Mouse (Mus musculus): Measurements from ENCODE around the gene Synpo2l.

- TF ChIP-seq CTCF (IDR thresholded peaks at IDR 0.05; ENCODE audit: extremely low read depth, insufficient read depth, insufficient read length, insufficient replicate concordance), result no peak
- TF ChIP-seq POLR2A (IDR thresholded peaks at IDR 0.05; ENCODE audit: low read depth, low read length), result peak; percentile 49
Observed at GRCm38 (mm10) chr14:20702741-20703381, 34.7 kb upstream of the Synpo2l start, which contains the start of gene Chchd1.

Measured in spleen, adult 2 months (tissue).